Mouse (Mus musculus): ENCODE data around the gene Kirrel2. TPM values are rescaled to one million over a fixed set of nuclear protein-coding genes. Genes with fewer than 3 reads are reported as not detected.
A peak's percentile ranks its signal among the peaks of the same experiment; 100 is the strongest.

The Kirrel2 gene
- polyA plus RNA-seq, 1 experiment, result 0.49 TPM

GRCm38 (mm10) chr7:30420673-30421072, 36.8 kb downstream of the Kirrel2 start:
- no peak for DNase-seq (ENCODE audit: low read depth in 1 of 2, low spot score in 2 of 2)
- Histone ChIP-seq H3K27ac (ENCODE audit: insufficient read depth, low read length) (peak overlapping the region; percentile 97), H3K36me3 (ENCODE audit: control insufficient read depth, insufficient read depth, low read length) (peaks cover 23% of the 10 kb centered on the region), H3K4me1 (ENCODE audit: control insufficient read depth, insufficient read depth, insufficient read length) (peaks cover 41% of the 10 kb centered on the region; the same call in 1 of the 2 replicates), H3K4me3 (ENCODE audit: extremely low read depth, insufficient read depth, insufficient read length) (peak overlapping the region; percentile 62), H3K27me3 (ENCODE audit: control insufficient read depth, insufficient read depth, low read length) (no peaks in the 10 kb centered on the region)
- no peak for TF ChIP-seq CTCF (IDR thresholded peaks at IDR 0.05; ENCODE audit: extremely low read depth, insufficient read depth, insufficient read length, insufficient replicate concordance)
- TF ChIP-seq POLR2A (IDR thresholded peaks at IDR 0.05; ENCODE audit: low read depth, low read length), result no peak
- WGBS, result 63% methylated on average over 3 of the region's 3 CpGs

- DNase-seq (ENCODE audit: low read depth in 1 of 2, low spot score in 2 of 2), result peak; percentile 56 to 62
- 9% methylated on average over 10 of the region's 10 CpGs for WGBS
- H3K4me3 ChIP-seq (ENCODE audit: extremely low read depth, insufficient read depth, insufficient read length), result peak within 1 kb of the TSS; percentile 62
- H3K27ac ChIP-seq (ENCODE audit: insufficient read depth, low read length), result peak within 1 kb of the TSS; percentile 97
- H3K27me3 ChIP-seq (ENCODE audit: control insufficient read depth, insufficient read depth, low read length), result no peaks in the 10 kb centered on the region
- peaks cover 43% of the 10 kb centered on the region; the same call in 1 of the 2 replicates for H3K4me1 ChIP-seq (ENCODE audit: control insufficient read depth, insufficient read depth, insufficient read length)
- peak; percentile 63 for TF ChIP-seq POLR2A (IDR thresholded peaks at IDR 0.05; ENCODE audit: low read depth, low read length)
- TF ChIP-seq CTCF (IDR thresholded peaks at IDR 0.05; ENCODE audit: extremely low read depth, insufficient read depth, insufficient read length, insufficient replicate concordance), result no peak
- H3K36me3 ChIP-seq (ENCODE audit: control insufficient read depth, insufficient read depth, low read length), result peaks cover 15% of the 10 kb centered on the region
These were observed 37.7 kb downstream of the Kirrel2 start, which contains the start of gene Hcst for GRCm38 (mm10) chr7:30419561-30420499. Gene Hcst, minus strand, starts transcription at chr7:30419854.

GRCm38 (mm10) chr7:30417856-30418255, 39.6 kb downstream of the Kirrel2 start:
- H3K4me1 ChIP-seq (ENCODE audit: control insufficient read depth, insufficient read depth, insufficient read length), result peaks cover 42% of the 10 kb centered on the region; the same call in 1 of the 2 replicates
- H3K4me3 ChIP-seq (ENCODE audit: extremely low read depth, insufficient read depth, insufficient read length), result no peak overlapping the region
- no peaks in the 10 kb centered on the region for H3K27me3 ChIP-seq (ENCODE audit: control insufficient read depth, insufficient read depth, low read length)
- H3K27ac ChIP-seq (ENCODE audit: insufficient read depth, low read length), result peak overlapping the region; percentile 85
- TF ChIP-seq CTCF (IDR thresholded peaks at IDR 0.05; ENCODE audit: extremely low read depth, insufficient read depth, insufficient read length, insufficient replicate concordance) (no peak), POLR2A (IDR thresholded peaks at IDR 0.05; ENCODE audit: low read depth, low read length) (no peak)
- peak in 1 of 2 experiments; percentile 41 for DNase-seq (ENCODE audit: low read depth in 1 of 2, low spot score in 2 of 2)
- H3K36me3 ChIP-seq (ENCODE audit: control insufficient read depth, insufficient read depth, low read length), result no peaks in the 10 kb centered on the region
- 10% methylated on average over 9 of the region's 9 CpGs for WGBS

- peaks cover 45% of the 10 kb centered on the region; the same call in 1 of the 2 replicates for H3K4me1 ChIP-seq (ENCODE audit: control insufficient read depth, insufficient read depth, insufficient read length)
- DNase-seq (ENCODE audit: low read depth in 1 of 2, low spot score in 2 of 2), result peak in 1 of 2 experiments; percentile 50
- H3K27ac ChIP-seq (ENCODE audit: insufficient read depth, low read length), result peak within 1 kb of the TSS; percentile 97
- no peaks in the 10 kb centered on the region for H3K27me3 ChIP-seq (ENCODE audit: control insufficient read depth, insufficient read depth, low read length)
- H3K36me3 ChIP-seq (ENCODE audit: control insufficient read depth, insufficient read depth, low read length), result no peaks in the 10 kb centered on the region
- peak within 1 kb of the TSS; percentile 51 for H3K4me3 ChIP-seq (ENCODE audit: extremely low read depth, insufficient read depth, insufficient read length)
- TF ChIP-seq POLR2A (IDR thresholded peaks at IDR 0.05; ENCODE audit: low read depth, low read length), result peak; percentile 25; the same call in 1 of the 2 replicates
- no peak for TF ChIP-seq CTCF (IDR thresholded peaks at IDR 0.05; ENCODE audit: extremely low read depth, insufficient read depth, insufficient read length, insufficient replicate concordance)
- WGBS, result 20% methylated on average over 5 of the region's 5 CpGs
These were observed 43.9 kb downstream of the Kirrel2 start, which contains the start of gene Tyrobp for GRCm38 (mm10) chr7:30413596-30413995. Gene Tyrobp, plus strand, starts transcription at chr7:30413760.

- Histone ChIP-seq H3K36me3 (ENCODE audit: control insufficient read depth, insufficient read depth, low read length) (no peaks in the 10 kb centered on the region), H3K4me1 (ENCODE audit: control insufficient read depth, insufficient read depth, insufficient read length) (peaks cover 38% of the 10 kb centered on the region; the same call in 1 of the 2 replicates), H3K27me3 (ENCODE audit: control insufficient read depth, insufficient read depth, low read length) (no peaks in the 10 kb centered on the region), H3K4me3 (ENCODE audit: extremely low read depth, insufficient read depth, insufficient read length) (peak overlapping the region; percentile 21; the same call in 1 of the 2 replicates), H3K27ac (ENCODE audit: insufficient read depth, low read length) (peak overlapping the region; percentile 97)
- no peak for TF ChIP-seq POLR2A (IDR thresholded peaks at IDR 0.05; ENCODE audit: low read depth, low read length)
- peak; percentile 41 to 72 for DNase-seq (ENCODE audit: low read depth in 1 of 2, low spot score in 2 of 2)
- WGBS, result 4% methylated on average over 4 of the region's 4 CpGs
These were observed 44.7 kb downstream of the Kirrel2 start for GRCm38 (mm10) chr7:30412735-30413147.

GRCm38 (mm10) chr7:30411023-30411422, 46.5 kb downstream of the Kirrel2 start:
- no peak overlapping the region for H3K27ac ChIP-seq (ENCODE audit: insufficient read depth, low read length)
- H3K27me3 ChIP-seq (ENCODE audit: control insufficient read depth, insufficient read depth, low read length), result no peaks in the 10 kb centered on the region
- DNase-seq (ENCODE audit: low read depth in 1 of 2, low spot score in 2 of 2), result no peak
- H3K36me3 ChIP-seq (ENCODE audit: control insufficient read depth, insufficient read depth, low read length), result no peaks in the 10 kb centered on the region
- peaks cover 25% of the 10 kb centered on the region; the same call in 1 of the 2 replicates for H3K4me1 ChIP-seq (ENCODE audit: control insufficient read depth, insufficient read depth, insufficient read length)
- H3K4me3 ChIP-seq (ENCODE audit: extremely low read depth, insufficient read depth, insufficient read length), result no peak overlapping the region
- 48% methylated on average over 3 of the region's 3 CpGs for WGBS
- no peak for TF ChIP-seq POLR2A (IDR thresholded peaks at IDR 0.05; ENCODE audit: low read depth, low read length)
- TF ChIP-seq CTCF (IDR thresholded peaks at IDR 0.05; ENCODE audit: extremely low read depth, insufficient read depth, insufficient read length, insufficient replicate concordance), result no peak
